Mouse (Mus musculus): ENCODE results near the gene Dennd2d. TPM values are rescaled to one million over a fixed set of nuclear protein-coding genes. Genes with fewer than 3 reads are reported as not detected.

Dennd2d gene
- total RNA-seq (2021) = under 1 TPM; 0.27 to 0.46 TPM
- long read RNA-seq = 0 reads

GRCm38 (mm10) chr3:106482281-106483081 lies at the start of gene Dennd2d:
Gene Dennd2d, plus strand, starts transcription at chr3:106482405.
- no peak for DNase-seq (ENCODE audit: low spot score in 2 of 2)

GRCm38 (mm10) chr3:106448571-106448970 lies 33.6 kb upstream of the Dennd2d start:
- DNase-seq (ENCODE audit: low spot score in 2 of 2) = peak; percentile 19 to 44

GRCm38 (mm10) chr3:106448995-106449394 lies 33.2 kb upstream of the Dennd2d start:
- no peak for DNase-seq (ENCODE audit: low spot score in 2 of 2)

GRCm38 (mm10) chr3:106449567-106449966 lies 32.6 kb upstream of the Dennd2d start:
- no peak for DNase-seq (ENCODE audit: low spot score in 2 of 2)

- DNase-seq (ENCODE audit: low spot score in 2 of 2) = no peak
Observed at GRCm38 (mm10) chr3:106452616-106453015, 29.6 kb upstream of the Dennd2d start.

- DNase-seq (ENCODE audit: low spot score in 2 of 2) = no peak
Observed at GRCm38 (mm10) chr3:106457298-106457869, 24.8 kb upstream of the Dennd2d start.

- DNase-seq (ENCODE audit: low spot score in 2 of 2) = no peak
Observed at GRCm38 (mm10) chr3:106462059-106462470, 20.1 kb upstream of the Dennd2d start.

- DNase-seq (ENCODE audit: low spot score in 2 of 2) = no peak
Observed at GRCm38 (mm10) chr3:106462493-106462892, 19.7 kb upstream of the Dennd2d start.

GRCm38 (mm10) chr3:106464750-106465149 lies 17.5 kb upstream of the Dennd2d start:
- DNase-seq (ENCODE audit: low spot score in 2 of 2) = no peak

GRCm38 (mm10) chr3:106474210-106474609 lies 8.0 kb upstream of the Dennd2d start:
- DNase-seq (ENCODE audit: low spot score in 2 of 2) = no peak

GRCm38 (mm10) chr3:106476863-106477262 lies 5.3 kb upstream of the Dennd2d start:
- no peak for DNase-seq (ENCODE audit: low spot score in 2 of 2)

GRCm38 (mm10) chr3:106483297-106483696 lies 1.1 kb downstream of the Dennd2d start:
- no peak for DNase-seq (ENCODE audit: low spot score in 2 of 2)

GRCm38 (mm10) chr3:106483796-106484405 lies 1.7 kb downstream of the Dennd2d start:
- no peak for DNase-seq (ENCODE audit: low spot score in 2 of 2)

GRCm38 (mm10) chr3:106484861-106485260 lies 2.7 kb downstream of the Dennd2d start:
- DNase-seq (ENCODE audit: low spot score in 2 of 2) = no peak

GRCm38 (mm10) chr3:106485810-106486209 lies 3.6 kb downstream of the Dennd2d start:
- DNase-seq (ENCODE audit: low spot score in 2 of 2) = no peak

- no peak for DNase-seq (ENCODE audit: low spot score in 2 of 2)
Observed at GRCm38 (mm10) chr3:106487551-106487950, 5.3 kb downstream of the Dennd2d start.

- no peak for DNase-seq (ENCODE audit: low spot score in 2 of 2)
Observed at GRCm38 (mm10) chr3:106490239-106490638, 8.0 kb downstream of the Dennd2d start.

- no peak for DNase-seq (ENCODE audit: low spot score in 2 of 2)
Observed at GRCm38 (mm10) chr3:106492723-106493122, 10.5 kb downstream of the Dennd2d start.

- no peak for DNase-seq (ENCODE audit: low spot score in 2 of 2)
Observed at GRCm38 (mm10) chr3:106493202-106493601, 11.0 kb downstream of the Dennd2d start.

GRCm38 (mm10) chr3:106493882-106494281 lies 11.7 kb downstream of the Dennd2d start:
- no peak for DNase-seq (ENCODE audit: low spot score in 2 of 2)

GRCm38 (mm10) chr3:106494417-106494950 lies 12.3 kb downstream of the Dennd2d start:
- DNase-seq (ENCODE audit: low spot score in 2 of 2) = no peak
